Mouse (Mus musculus) E14TG2a.4 (cell line): Measurements from ENCODE around the gene Rtf2.

Source experiments
- CTCF ChIP-seq: conservative IDR thresholded peaks from 2 replicates; pipeline ENCODE4 v1.5.1; 2014; ENCODE audit warnings: low read length
- NANOG ChIP-seq: IDR thresholded peaks from 2 replicates; pipeline ENCODE4 v1.6.1; 2014; ENCODE audit warnings: borderline replicate concordance, low read length, mixed read lengths

GRCm38 (mm10) chr2:172393391-172394051 lies 46.8 kb upstream of the Rtf2 start, which contains the start of gene Cass4:
- TF ChIP-seq CTCF (no peak), NANOG (0 out of 2 replicates have a peak, but pooled peaks have one; percentile 16)
